Mouse (Mus musculus) neural tube, embryonic 14.5 days (tissue): ENCODE results near the gene Klhl8. TPM values are rescaled to one million over a fixed set of nuclear protein-coding genes. Genes with fewer than 3 reads are reported as not detected.

Source experiments
- ATAC-seq: fragments of 200-750 bp; cut with Nextera tagmentation; 2 replicates; pipeline ENCODE4 v1.8.0; 2017; ENCODE audit warnings: low read depth, mild to moderate bottlenecking, moderate TSS enrichment, moderate library complexity
- H3K27ac ChIP-seq: fragments of 300-500 bp; sonication (generic); 2 replicates; pipeline ENCODE4 v1.5.1; 2014; ENCODE audit warnings: low read depth, mild to moderate bottlenecking, control low read depth, low read length, moderate library complexity, mixed read lengths
- H3K27me3 ChIP-seq: fragments of 300-500 bp; sonication (generic); 2 replicates; pipeline ENCODE4 v1.6.1; 2014; ENCODE audit warnings: low read length; ENCODE audit not compliant: control insufficient read depth, insufficient read depth
- H3K36me3 ChIP-seq: fragments of 300-500 bp; sonication (generic); 2 replicates; pipeline ENCODE4 v1.6.1; 2014; ENCODE audit warnings: low read length, mixed read lengths; ENCODE audit not compliant: control insufficient read depth, insufficient read depth
- H3K4me1 ChIP-seq: fragments of 300-500 bp; sonication (generic); 2 replicates; pipeline ENCODE4 v1.6.1; 2014; ENCODE audit warnings: low read length; ENCODE audit not compliant: control insufficient read depth, insufficient read depth
- H3K4me2 ChIP-seq: fragments of 300-500 bp; sonication (generic); 2 replicates; pipeline ENCODE4 v1.6.1; 2014; ENCODE audit warnings: mild to moderate bottlenecking, low read depth, low read length, control low read depth
- H3K4me3 ChIP-seq: fragments of 300-500 bp; sonication (generic); 2 replicates; pipeline ENCODE4 v1.5.1; 2014; ENCODE audit warnings: low read depth, low read length, control low read depth, mixed read lengths
- H3K9ac ChIP-seq: fragments of 300-500 bp; sonication (generic); replicated peaks from 2 replicates; pipeline ENCODE4 v1.6.1; 2014; ENCODE audit warnings: low read depth, mild to moderate bottlenecking, control low read depth, low read length, mixed read lengths
- H3K9me3 ChIP-seq: fragments of 300-500 bp; sonication (generic); 2 replicates; pipeline ENCODE4 v1.6.1; 2016; ENCODE audit warnings: low read length; ENCODE audit not compliant: control insufficient read depth
- WGBS: fragments of 180-500 bp; shearing (Covaris S2); extraction: QIAGEN DNeasy Blood & Tissue Kit; methylation state at CpG from one replicate; pipeline ENCODE4 v1.1.7; 2014; 5-methylcytosine and 5-hydroxymethylcytosine counted together
- polyA plus RNA-seq: library from polyadenylated mRNA; unstranded; fragments of >200 nt; fragmentation: Nextera tagmentation; extraction: Ambion mirVana; gene quantifications from 2 replicates; pipeline ENCODE4 v1.2.1, GENCODE M21; 2014

Klhl8 gene
- polyA plus RNA-seq, 1 experiment from 2014 or later = 45.2 TPM

DNA sequence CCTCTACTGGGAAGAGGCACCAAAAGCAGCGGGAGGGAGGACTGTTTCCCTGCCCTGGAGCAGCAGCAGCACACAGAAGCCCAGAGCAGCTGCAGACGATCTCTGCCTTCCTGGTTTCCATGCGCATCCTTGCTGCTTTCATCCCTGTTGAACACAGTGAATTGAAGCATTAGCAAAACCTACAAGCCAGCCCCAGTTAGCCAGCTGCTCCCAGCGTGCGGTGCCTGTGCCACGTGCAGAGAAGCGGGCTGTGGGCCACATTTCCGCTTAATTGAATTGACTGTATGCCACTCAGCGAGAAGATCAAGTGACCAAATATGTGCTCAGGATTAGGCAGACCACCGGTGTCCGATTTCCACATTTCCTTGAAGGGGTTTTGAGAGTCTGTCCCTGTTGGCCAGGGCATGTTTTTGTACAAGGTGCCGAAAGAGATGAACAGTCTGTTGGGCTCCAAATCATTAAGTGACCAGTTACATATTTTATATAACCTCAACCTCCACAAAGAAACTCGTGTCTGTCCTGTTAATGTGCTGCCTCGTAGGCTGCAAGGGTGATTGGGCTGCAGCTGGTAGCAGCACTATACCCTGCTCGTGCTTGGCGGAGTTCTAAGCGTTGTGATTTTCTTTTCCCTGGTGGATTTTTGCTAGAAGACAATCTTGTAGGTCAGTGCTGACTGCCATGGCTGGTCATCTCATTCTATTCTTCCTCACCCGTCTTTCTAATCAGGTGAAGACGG lies 65.5 kb downstream of the Klhl8 start:
- peak; percentile 69 for ATAC-seq
- no peak overlapping the region for H3K4me3 ChIP-seq
- peaks cover 4% of the 10 kb centered on the region; the same call in 1 of the 2 replicates for H3K4me1 ChIP-seq
- H3K4me2 ChIP-seq = no peak overlapping the region
- H3K27me3 ChIP-seq = no peaks in the 10 kb centered on the region
- no peak overlapping the region for H3K9ac ChIP-seq
- WGBS = 50% methylated on average over 19 of the region's 19 CpGs
- H3K27ac ChIP-seq = no peak overlapping the region
- H3K36me3 ChIP-seq = no peaks in the 10 kb centered on the region
- H3K9me3 ChIP-seq = no peaks in the 10 kb centered on the region

DNA sequence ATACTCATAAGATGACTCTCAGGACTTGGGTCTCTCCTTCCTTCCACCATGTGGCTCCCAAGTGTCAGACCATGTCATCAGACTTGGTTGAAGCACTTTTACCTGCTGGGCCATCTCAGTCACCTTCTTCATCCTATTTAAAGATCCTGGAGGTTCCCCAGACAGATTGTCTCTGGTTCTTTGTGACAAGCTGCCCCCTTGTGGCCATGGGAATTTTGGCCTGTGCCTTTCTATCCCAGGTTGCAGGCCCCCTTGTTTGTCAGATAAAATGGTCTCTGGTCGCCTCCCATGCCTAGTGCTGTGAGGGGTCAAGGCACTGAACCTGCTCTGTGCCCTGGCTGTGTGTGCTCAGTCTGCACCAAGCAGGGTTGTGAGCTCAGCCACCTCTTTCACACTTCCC lies 67.1 kb downstream of the Klhl8 start:
- Histone ChIP-seq H3K27me3 (no peaks in the 10 kb centered on the region), H3K36me3 (no peaks in the 10 kb centered on the region), H3K4me3 (no peak overlapping the region), H3K9me3 (no peaks in the 10 kb centered on the region), H3K9ac (no peak overlapping the region), H3K4me2 (no peak overlapping the region), H3K4me1 (peaks cover 4% of the 10 kb centered on the region; the same call in 1 of the 2 replicates), H3K27ac (no peak overlapping the region)
- ATAC-seq = peak; percentile 10; the same call in 1 of the 2 replicates
- 30% methylated on average over 1 of the region's 1 CpGs for WGBS

DNA sequence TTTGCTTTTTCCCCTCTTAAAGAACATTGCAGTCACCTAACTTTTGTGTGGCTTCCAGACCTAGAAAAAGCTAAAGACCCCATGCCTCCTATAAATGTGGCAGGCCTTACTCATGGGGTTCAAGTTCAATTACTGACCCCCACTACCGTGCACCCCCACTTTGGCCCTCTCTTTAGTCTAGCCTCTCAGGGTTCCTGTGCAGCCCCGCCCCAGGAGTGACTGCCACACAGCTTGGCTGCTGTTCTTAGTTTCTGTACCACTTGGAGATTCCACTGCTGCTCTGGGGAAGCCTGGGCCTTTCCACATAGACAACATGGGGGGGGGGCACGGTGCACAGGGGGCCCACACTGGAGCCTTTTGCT lies 71.8 kb downstream of the Klhl8 start:
- no peak overlapping the region for H3K4me2 ChIP-seq

DNA sequence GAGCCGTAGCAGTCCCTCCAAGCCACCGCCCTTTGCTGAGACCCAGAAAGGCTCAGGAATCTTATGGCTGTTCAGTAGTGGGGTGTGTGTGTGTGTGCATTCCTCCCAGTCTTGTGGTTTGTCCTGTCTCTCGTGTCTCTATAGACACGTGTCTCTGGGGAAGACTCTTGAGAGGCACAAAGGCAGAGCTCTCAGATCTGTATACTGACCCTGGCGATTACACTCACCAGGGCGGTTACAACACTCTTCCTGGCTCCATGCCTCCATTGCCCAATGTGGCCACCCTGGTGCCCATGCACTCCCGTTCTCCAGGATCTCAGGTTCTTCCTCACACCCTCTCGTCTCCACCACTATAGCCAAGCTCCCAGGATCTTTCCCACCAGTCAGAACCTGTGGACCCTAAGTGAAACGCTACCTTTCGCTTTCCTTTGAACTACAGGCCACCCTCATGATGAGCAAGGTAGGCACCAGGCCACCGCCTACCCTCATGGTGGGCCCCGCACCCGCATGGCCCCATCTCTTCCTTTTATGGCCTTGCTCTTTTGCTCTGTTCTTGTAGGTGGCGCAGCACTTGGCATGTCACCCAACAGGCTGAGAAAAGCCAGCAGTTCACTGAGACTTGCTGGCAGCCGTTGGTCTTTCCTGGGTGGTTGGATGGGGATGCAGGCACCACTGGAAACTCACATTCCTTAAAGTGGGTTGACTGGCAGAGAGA lies 72.4 kb downstream of the Klhl8 start:
- no peaks in the 10 kb centered on the region for H3K4me1 ChIP-seq
- H3K27ac ChIP-seq = no peak overlapping the region
- no peak overlapping the region for H3K9ac ChIP-seq
- H3K27me3 ChIP-seq = no peaks in the 10 kb centered on the region
- H3K4me3 ChIP-seq = no peak overlapping the region
- ATAC-seq = no peak
- H3K36me3 ChIP-seq = no peaks in the 10 kb centered on the region
- 91% methylated on average over 15 of the region's 15 CpGs for WGBS
- no peaks in the 10 kb centered on the region for H3K9me3 ChIP-seq
- H3K4me2 ChIP-seq = no peak overlapping the region

More for the DNA sequence above, 71.8 kb downstream of the Klhl8 start:
- Histone ChIP-seq H3K36me3 (no peaks in the 10 kb centered on the region), H3K4me1 (no peaks in the 10 kb centered on the region), H3K9ac (no peak overlapping the region), H3K27ac (no peak overlapping the region), H3K9me3 (no peaks in the 10 kb centered on the region), H3K27me3 (no peaks in the 10 kb centered on the region), H3K4me3 (no peak overlapping the region)
- WGBS = 96% methylated on average over 3 of the region's 3 CpGs
- ATAC-seq = no peak

DNA sequence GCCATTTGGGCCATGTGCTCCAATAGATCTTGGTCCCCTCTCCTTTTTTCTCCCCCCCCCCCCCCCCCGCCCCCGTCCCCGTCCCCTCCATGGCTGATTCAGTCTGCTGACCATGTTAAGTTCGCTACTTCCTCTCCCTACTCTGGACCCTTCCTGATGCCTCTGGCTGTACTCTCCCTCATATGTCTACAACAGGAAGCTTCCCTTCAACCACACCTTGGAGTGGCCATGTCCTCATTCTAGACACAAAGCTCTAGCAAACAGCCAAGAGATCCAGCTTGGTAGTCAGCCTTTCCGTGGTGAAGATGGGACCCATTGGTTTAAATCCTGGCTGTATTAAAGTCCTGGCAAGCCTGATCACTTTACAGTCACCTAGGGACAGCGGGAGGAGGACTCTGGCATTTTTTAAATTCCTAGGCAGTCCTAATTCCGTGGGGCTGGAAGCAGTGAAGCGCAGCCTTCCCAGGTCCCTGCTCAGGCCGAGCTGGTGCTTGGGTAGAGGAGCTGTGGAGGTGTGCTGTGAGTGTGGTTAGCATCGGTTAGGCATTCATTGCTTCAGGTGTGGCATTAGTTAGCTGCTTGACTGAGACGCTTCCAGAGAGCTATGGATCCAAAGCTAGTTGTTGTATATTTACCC lies 74.8 kb downstream of the Klhl8 start:
- ATAC-seq = no peak
- H3K9me3 ChIP-seq = no peaks in the 10 kb centered on the region
- H3K9ac ChIP-seq = no peak overlapping the region
- no peaks in the 10 kb centered on the region for H3K4me1 ChIP-seq
- H3K4me3 ChIP-seq = no peak overlapping the region
- no peak overlapping the region for H3K4me2 ChIP-seq
- WGBS = 70% methylated on average over 9 of the region's 11 CpGs
- H3K36me3 ChIP-seq = no peaks in the 10 kb centered on the region
- H3K27ac ChIP-seq = no peak overlapping the region
- H3K27me3 ChIP-seq = no peaks in the 10 kb centered on the region

DNA sequence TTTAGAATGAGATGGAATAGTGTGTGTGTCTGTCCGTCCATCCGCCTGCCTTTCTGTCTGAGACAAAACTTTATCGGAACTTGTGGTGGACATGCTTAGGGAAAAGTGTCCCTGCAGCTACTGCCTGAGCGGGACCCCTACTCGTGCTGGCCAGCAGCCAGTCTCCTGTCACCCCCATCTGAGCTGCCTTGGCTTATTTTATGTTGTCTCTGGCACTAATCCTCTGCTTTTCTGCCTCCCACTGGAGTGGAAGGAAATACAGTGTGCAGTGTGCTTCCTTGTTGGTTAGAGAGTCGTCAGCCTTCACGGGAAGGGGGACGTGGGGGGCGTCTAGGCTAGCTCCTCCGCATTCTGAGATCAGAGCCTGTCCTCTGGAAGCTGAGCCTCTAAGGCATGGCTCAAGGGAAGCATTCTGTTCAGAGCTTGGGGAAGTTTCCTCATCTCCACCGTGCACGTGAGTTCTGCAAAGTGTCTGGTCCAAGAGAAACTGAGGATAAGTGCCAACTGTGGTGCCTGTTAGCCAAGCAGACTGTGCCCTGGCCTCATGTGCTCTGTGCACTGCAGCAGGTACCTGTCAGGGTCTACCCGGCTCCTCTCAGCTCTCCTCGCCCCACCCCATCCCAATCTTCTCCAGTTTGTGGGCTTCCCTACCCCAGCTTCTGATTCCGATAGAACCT lies 75.5 kb downstream of the Klhl8 start:
- Histone ChIP-seq H3K4me1 (no peaks in the 10 kb centered on the region), H3K27me3 (no peaks in the 10 kb centered on the region), H3K9me3 (no peaks in the 10 kb centered on the region), H3K27ac (no peak overlapping the region), H3K9ac (no peak overlapping the region), H3K4me2 (no peak overlapping the region), H3K36me3 (no peaks in the 10 kb centered on the region), H3K4me3 (no peak overlapping the region)
- no peak for ATAC-seq
- WGBS = 79% methylated on average over 15 of the region's 15 CpGs

DNA sequence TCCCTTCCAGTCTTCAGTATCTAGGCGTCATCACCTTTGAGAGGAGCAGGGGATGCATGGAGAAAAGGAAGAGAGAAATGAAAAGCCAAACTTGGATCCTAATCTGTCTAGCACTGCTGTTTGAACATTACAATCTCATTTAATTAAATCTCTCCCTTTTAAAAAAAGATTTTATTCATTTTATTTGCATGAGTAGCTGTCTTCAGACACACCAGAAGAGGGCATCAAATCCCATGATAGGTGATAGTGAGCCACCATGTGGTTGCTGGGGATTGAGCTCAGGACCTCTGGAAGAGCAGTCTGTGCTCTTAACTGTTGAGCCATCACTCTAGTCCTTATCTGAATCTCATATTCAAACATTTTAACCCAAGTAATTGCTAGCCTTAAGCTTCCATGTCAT lies 80.2 kb downstream of the Klhl8 start:
- Histone ChIP-seq H3K4me1 (no peaks in the 10 kb centered on the region), H3K4me3 (no peak overlapping the region), H3K9ac (no peak overlapping the region), H3K4me2 (no peak overlapping the region), H3K27me3 (no peaks in the 10 kb centered on the region), H3K27ac (no peak overlapping the region), H3K36me3 (no peaks in the 10 kb centered on the region), H3K9me3 (no peaks in the 10 kb centered on the region)
- no peak for ATAC-seq
- WGBS = 96% methylated on average over 1 of the region's 1 CpGs

DNA sequence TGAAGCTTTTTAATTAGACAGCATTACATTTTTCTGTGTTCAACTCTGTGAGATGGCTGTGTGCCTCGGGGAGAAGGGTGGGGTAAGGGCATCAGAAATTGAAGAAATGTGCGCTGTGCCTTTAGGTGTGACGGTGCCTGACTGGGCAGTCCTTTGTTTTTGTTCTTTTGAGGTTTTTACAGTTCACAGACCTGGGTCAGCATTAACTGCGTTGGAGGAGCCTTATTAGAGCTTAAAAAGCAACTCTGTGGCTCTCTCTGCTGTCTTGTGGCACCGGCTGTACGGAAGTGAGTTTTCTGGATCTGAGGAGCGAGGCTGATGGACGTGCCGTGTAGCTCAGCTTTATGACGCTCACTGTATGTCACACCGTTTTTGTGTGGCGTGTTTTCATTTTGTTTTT lies 81.9 kb downstream of the Klhl8 start:
- H3K4me3 ChIP-seq = no peak overlapping the region
- no peaks in the 10 kb centered on the region for H3K36me3 ChIP-seq
- no peak for ATAC-seq
- WGBS = 70% methylated on average over 12 of the region's 12 CpGs
- no peaks in the 10 kb centered on the region for H3K9me3 ChIP-seq
- H3K27me3 ChIP-seq = no peaks in the 10 kb centered on the region
- H3K4me1 ChIP-seq = no peaks in the 10 kb centered on the region
- H3K27ac ChIP-seq = no peak overlapping the region
- no peak overlapping the region for H3K4me2 ChIP-seq
- no peak overlapping the region for H3K9ac ChIP-seq
